ENCODE assay signal across 7 mouse cellular contexts in the genomic region with DNA sequence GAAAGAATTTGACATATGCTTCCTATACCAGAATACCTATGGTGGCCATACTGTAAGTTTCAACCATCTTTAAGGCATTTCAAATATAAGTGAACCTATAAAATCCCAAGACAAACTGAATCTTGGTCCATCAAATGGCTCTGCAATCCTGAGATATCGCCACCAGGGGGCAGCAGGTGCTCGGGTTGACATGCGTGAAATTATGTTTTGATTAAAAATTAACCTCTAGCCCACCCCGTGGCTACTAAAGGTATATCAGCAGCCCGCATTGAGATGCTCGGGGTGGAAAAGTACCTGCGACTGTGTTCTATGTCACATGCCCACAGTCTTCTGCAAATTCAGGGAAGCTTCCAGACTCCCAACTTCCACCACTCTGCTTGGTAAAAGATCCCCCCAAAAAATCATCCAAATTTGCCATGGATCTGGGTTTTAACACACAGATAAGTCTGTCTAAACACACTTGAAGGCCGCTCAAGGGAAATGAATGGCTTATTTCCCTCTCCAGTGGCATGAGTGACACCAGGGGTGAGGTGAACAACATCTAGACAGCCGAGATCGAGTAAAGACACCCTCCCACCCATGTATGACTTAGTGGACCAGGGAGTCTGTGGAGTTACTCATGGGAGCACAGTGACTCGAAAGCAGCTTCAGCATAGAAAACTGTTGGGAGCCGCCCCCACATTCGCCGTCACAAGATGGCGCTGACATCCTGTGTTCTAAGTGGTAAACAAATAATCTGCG.
DNase-seq lines count a peak whose midpoint lies in the region; ATAC-seq and TF ChIP-seq lines count a peak whose summit lies in the region.
"Not testable (repeated sequence)": the region's sequence is repeated elsewhere in the genome, so short reads cannot be mapped to it uniquely, and the experiment has no call there.

No protein-coding gene starts in this region.

- not testable (repeated sequence) for H3K4me2 ChIP-seq in heart, embryonic 12.5 days; midbrain, embryonic 14.5 days (ENCODE audit: low read length); stomach, postnatal 0 days (replicated peaks; ENCODE audit: low read depth)

- ATAC-seq in activated CD4-positive, CD25-positive, alpha-beta regulatory T cell, adult 4 months = peak; percentile 17
- peak; percentile 54 for ATAC-seq in erythroid progenitor cell, adult 5-6 weeks (replicated peaks; ENCODE audit: low FRiP score, poor library complexity, severe bottlenecking)
- ATAC-seq in heart, embryonic 12.5 days (ENCODE audit: insufficient number of reproducible peaks, low FRiP score) = 0 out of 2 replicates have a peak, but pooled peaks have one; percentile 52
- peak; percentile 59 for ATAC-seq in megakaryocyte progenitor cell, adult 5-6 weeks (replicated peaks; ENCODE audit: poor library complexity)
- peak; percentile 34; the same call in 1 of the 2 replicates for ATAC-seq in midbrain, embryonic 14.5 days (ENCODE audit: low FRiP score, low TSS enrichment)
- peak; percentile 42; the same call in 1 of the 2 replicates for ATAC-seq in stomach, postnatal 0 days (ENCODE audit: low FRiP score, low TSS enrichment)

- not testable (repeated sequence) for H3K4me1 ChIP-seq in heart, embryonic 12.5 days (replicated peaks); midbrain, embryonic 14.5 days (ENCODE audit: control insufficient read depth, insufficient read depth, low read length); stomach, postnatal 0 days (replicated peaks; ENCODE audit: control insufficient read depth, insufficient read depth)

- not testable (repeated sequence) for H3K4me3 ChIP-seq in heart, embryonic 12.5 days; layer of hippocampus, adult 2 months; midbrain, embryonic 14.5 days (replicated peaks; ENCODE audit: low read depth, low read length); stomach, postnatal 0 days (ENCODE audit: low read depth, low read length)

- not testable (repeated sequence) for H3K9me3 ChIP-seq in heart, embryonic 12.5 days (replicated peaks); midbrain, embryonic 14.5 days (ENCODE audit: control insufficient read depth, low read length); stomach, postnatal 0 days (ENCODE audit: control insufficient read depth, low read length)

- DNase-seq in layer of hippocampus, adult 2 months (ENCODE audit: low spot score in 2 of 2); midbrain, embryonic 14.5 days; stomach, postnatal 0 days (ENCODE audit: low spot score): not testable (repeated sequence)

- WGBS in heart, embryonic 12.5 days = 78% methylated on average over 14 of the region's 16 CpGs
- WGBS in midbrain, embryonic 14.5 days = 86% methylated on average over 10 of the region's 16 CpGs
- 83% methylated on average over 9 of the region's 16 CpGs for WGBS in stomach, postnatal 0 days

- H3K36me3 ChIP-seq in heart, embryonic 12.5 days; midbrain, embryonic 14.5 days (ENCODE audit: control insufficient read depth, insufficient read depth, low read length); stomach, postnatal 0 days (ENCODE audit: control insufficient read depth, insufficient read depth, low read length): not testable (repeated sequence)

- H3K9ac ChIP-seq in heart, embryonic 12.5 days; midbrain, embryonic 14.5 days (replicated peaks; ENCODE audit: low read length); stomach, postnatal 0 days (ENCODE audit: low read length): not testable (repeated sequence)

- not testable (repeated sequence) for TF ChIP-seq EP300 in stomach, postnatal 0 days (optimal IDR thresholded peaks at IDR 0.05)

- H3K27me3 ChIP-seq in heart, embryonic 12.5 days (replicated peaks); midbrain, embryonic 14.5 days (ENCODE audit: control insufficient read depth, insufficient read depth, low read length); stomach, postnatal 0 days (ENCODE audit: control insufficient read depth, insufficient read depth, low read length): not testable (repeated sequence)

- H3K27ac ChIP-seq in heart, embryonic 12.5 days (ENCODE audit: poor library complexity, severe bottlenecking); layer of hippocampus, adult 2 months; midbrain, embryonic 14.5 days (replicated peaks; ENCODE audit: low read depth, low read length); stomach, postnatal 0 days (replicated peaks): not testable (repeated sequence)

- 0 out of 2 replicates have a peak, but pooled peaks have one; percentile 6 for TF ChIP-seq CTCF in layer of hippocampus, adult 2 months (conservative IDR thresholded peaks at IDR 0.05)
- not testable (repeated sequence) for TF ChIP-seq CTCF in stomach, postnatal 0 days (IDR thresholded peaks at IDR 0.05; ENCODE audit: low read depth)
